Mouse (Mus musculus): Measurements from ENCODE around the gene Bicc1.
"Not testable (repeated sequence)": the region's sequence is repeated elsewhere in the genome, so short reads cannot be mapped to it uniquely, and the experiment has no call there.

The Bicc1 gene

GRCm38 (mm10) chr10:70987396-70987795 is 172.1 kb downstream of the Bicc1 start:
- peak; percentile 14 for DNase-seq

GRCm38 (mm10) chr10:70983036-70983670 is 176.3 kb downstream of the Bicc1 start:
- no peak for DNase-seq

- DNase-seq = no peak
Observed at GRCm38 (mm10) chr10:70982156-70982555, 177.3 kb downstream of the Bicc1 start.

- no peak for DNase-seq
Observed at GRCm38 (mm10) chr10:70979657-70980056, 179.8 kb downstream of the Bicc1 start.

- DNase-seq = no peak
Observed at GRCm38 (mm10) chr10:70977141-70977540, 182.4 kb downstream of the Bicc1 start.

GRCm38 (mm10) chr10:70976633-70977032 is 182.9 kb downstream of the Bicc1 start:
- DNase-seq = no peak

- no peak for DNase-seq
Observed at GRCm38 (mm10) chr10:70971156-70971555, 188.3 kb downstream of the Bicc1 start.

- DNase-seq = no peak
Observed at GRCm38 (mm10) chr10:70968848-70969683, 190.4 kb downstream of the Bicc1 start.

GRCm38 (mm10) chr10:70966642-70967345 is 192.7 kb downstream of the Bicc1 start:
- DNase-seq = no peak

- no peak for DNase-seq
Observed at GRCm38 (mm10) chr10:70964706-70965105, 194.8 kb downstream of the Bicc1 start.

- DNase-seq = peak; percentile 9
Observed at GRCm38 (mm10) chr10:70963599-70964193, 195.8 kb downstream of the Bicc1 start.

GRCm38 (mm10) chr10:70961641-70962040 is 197.9 kb downstream of the Bicc1 start:
- no peak for DNase-seq

- not testable (repeated sequence) for DNase-seq
Observed at GRCm38 (mm10) chr10:70960396-70960795, 199.1 kb downstream of the Bicc1 start.

GRCm38 (mm10) chr10:70952770-70953147 is 206.7 kb downstream of the Bicc1 start:
- DNase-seq = no peak

- no peak for DNase-seq
Observed at GRCm38 (mm10) chr10:70952056-70952769, 207.3 kb downstream of the Bicc1 start.

GRCm38 (mm10) chr10:70950105-70950424 is 209.4 kb downstream of the Bicc1 start:
- DNase-seq = no peak

GRCm38 (mm10) chr10:70949254-70950104 is 210.0 kb downstream of the Bicc1 start:
- DNase-seq = no peak

- DNase-seq = no peak
Observed at GRCm38 (mm10) chr10:70948276-70948675, 211.2 kb downstream of the Bicc1 start.

GRCm38 (mm10) chr10:70946121-70946520 is 213.4 kb downstream of the Bicc1 start:
- not testable (repeated sequence) for DNase-seq

- DNase-seq = no peak
Observed at GRCm38 (mm10) chr10:70945076-70945475, 214.4 kb downstream of the Bicc1 start.

- DNase-seq = no peak
Observed at GRCm38 (mm10) chr10:70941623-70942022, 217.9 kb downstream of the Bicc1 start.

- no peak for DNase-seq
Observed at GRCm38 (mm10) chr10:70939751-70940150, 219.7 kb downstream of the Bicc1 start.
